Mouse (Mus musculus): ENCODE results near the gene Gas6. TPM values are rescaled to one million over a fixed set of nuclear protein-coding genes. Genes with fewer than 3 reads are reported as not detected.

The Gas6 gene
- total and polyA plus RNA-seq, 2 experiments from 2014 or later, result 63.0 to 91.0 TPM

DNA sequence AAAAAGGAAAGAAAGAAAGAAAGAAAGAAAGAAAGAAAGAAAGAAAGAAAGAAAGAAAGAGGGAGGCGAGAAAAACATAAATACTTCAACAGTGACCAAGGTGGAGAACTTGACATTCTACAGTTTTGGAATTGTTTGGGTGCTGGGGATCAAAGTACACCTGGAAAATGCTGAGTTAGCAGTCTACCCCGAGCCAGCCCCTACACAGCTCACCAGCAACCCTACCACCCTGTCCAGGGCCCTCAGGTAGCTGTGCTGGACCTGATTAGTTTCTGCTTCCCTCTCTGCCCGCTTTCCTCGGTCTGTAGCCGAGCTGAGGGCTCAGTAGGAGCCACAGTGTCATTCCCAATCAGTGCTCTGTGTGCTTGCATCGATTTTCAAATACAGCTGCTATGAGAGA, 26.1 kb upstream of the Gas6 start:
- TF ChIP-seq CTCF (IDR thresholded peaks at IDR 0.05), result no peak
- 72% methylated on average over 6 of the region's 6 CpGs for WGBS

DNA sequence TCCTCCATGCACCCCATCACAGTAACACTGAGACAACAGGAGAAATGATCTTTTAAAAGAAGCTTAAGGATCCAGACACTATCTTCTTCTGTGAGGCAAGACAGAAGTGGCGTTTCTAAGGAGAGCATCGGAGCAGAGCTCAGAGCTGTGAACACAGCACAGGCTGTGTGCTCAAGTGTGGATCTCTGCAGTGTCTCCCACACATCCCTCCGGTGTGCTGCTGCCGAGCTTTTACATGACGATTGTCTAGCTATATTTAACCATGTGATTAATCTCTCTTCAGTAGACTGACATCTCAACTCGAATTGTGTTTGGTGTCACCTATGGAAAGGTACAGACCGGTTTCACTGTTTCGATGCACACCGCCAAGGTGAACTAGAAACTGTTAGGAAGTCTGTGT, 25.2 kb upstream of the Gas6 start:
- no peak overlapping the region for H3K9ac ChIP-seq (replicated peaks; ENCODE audit: low read length, poor library complexity, severe bottlenecking)
- H3K27me3 ChIP-seq (ENCODE audit: insufficient read depth, low read length), result no peaks in the 10 kb centered on the region
- H3K4me3 ChIP-seq (ENCODE audit: low read depth, low read length), result no peak overlapping the region
- no peaks in the 10 kb centered on the region for H3K36me3 ChIP-seq (ENCODE audit: insufficient read depth, low read length)
- H3K4me1 ChIP-seq (ENCODE audit: insufficient read depth, low read length), result no peaks in the 10 kb centered on the region
- no peak overlapping the region for H3K4me2 ChIP-seq (ENCODE audit: low read depth, low read length, poor library complexity, severe bottlenecking)
- WGBS, result 87% methylated on average over 9 of the region's 9 CpGs
- no peak for TF ChIP-seq CTCF (IDR thresholded peaks at IDR 0.05)
- no peak for DNase-seq (ENCODE audit: low spot score)
- no peak overlapping the region for H3K27ac ChIP-seq (ENCODE audit: low read depth, low read length)
- ATAC-seq (ENCODE audit: low FRiP score), result no peak
- no peaks in the 10 kb centered on the region for H3K9me3 ChIP-seq (ENCODE audit: low read length)

More for the DNA sequence above, 26.1 kb upstream of the Gas6 start:
- Histone ChIP-seq H3K36me3 (ENCODE audit: insufficient read depth, low read length) (no peaks in the 10 kb centered on the region), H3K4me1 (ENCODE audit: insufficient read depth, low read length) (no peaks in the 10 kb centered on the region), H3K4me2 (ENCODE audit: low read depth, low read length, poor library complexity, severe bottlenecking) (no peak overlapping the region), H3K9me3 (ENCODE audit: low read length) (no peaks in the 10 kb centered on the region), H3K9ac (replicated peaks; ENCODE audit: low read length, poor library complexity, severe bottlenecking) (no peak overlapping the region), H3K27me3 (ENCODE audit: insufficient read depth, low read length) (no peaks in the 10 kb centered on the region), H3K27ac (ENCODE audit: low read depth, low read length) (no peak overlapping the region), H3K4me3 (ENCODE audit: low read depth, low read length) (no peak overlapping the region)
- DNase-seq (ENCODE audit: low spot score) (no peak), ATAC-seq (ENCODE audit: low FRiP score) (no peak)

DNA sequence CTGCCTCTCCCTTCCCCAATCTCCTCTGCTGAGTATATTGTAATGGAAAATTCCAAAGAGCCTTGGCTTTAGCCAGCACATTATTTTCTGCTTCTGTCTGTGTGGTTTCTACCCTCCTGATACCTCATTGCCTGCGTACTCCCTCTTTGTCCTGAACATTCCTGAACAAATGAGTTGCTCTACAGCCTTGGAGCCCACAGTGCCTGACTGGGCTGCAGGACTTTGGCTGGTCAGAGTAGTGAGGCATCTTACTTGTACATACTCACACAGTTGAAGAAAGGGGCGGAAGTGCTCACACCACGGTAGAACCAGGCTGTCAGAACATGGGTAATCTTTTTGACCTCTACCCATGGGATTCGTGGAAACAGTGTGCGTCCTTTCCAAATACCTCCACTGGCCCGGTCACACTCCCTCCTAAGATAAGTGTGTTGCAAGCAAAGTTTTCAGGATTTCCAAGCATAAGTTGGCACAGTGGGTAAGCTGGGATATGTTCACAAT, 23.0 kb upstream of the Gas6 start:
- H3K9me3 ChIP-seq (ENCODE audit: low read length), result no peaks in the 10 kb centered on the region
- H3K9ac ChIP-seq (replicated peaks; ENCODE audit: low read length, poor library complexity, severe bottlenecking), result no peak overlapping the region
- H3K27me3 ChIP-seq (ENCODE audit: insufficient read depth, low read length), result no peaks in the 10 kb centered on the region
- no peak overlapping the region for H3K27ac ChIP-seq (ENCODE audit: low read depth, low read length)
- ATAC-seq (ENCODE audit: low FRiP score) (no peak), DNase-seq (ENCODE audit: low spot score) (no peak)
- no peaks in the 10 kb centered on the region for H3K36me3 ChIP-seq (ENCODE audit: insufficient read depth, low read length)
- H3K4me3 ChIP-seq (ENCODE audit: low read depth, low read length), result no peak overlapping the region
- no peaks in the 10 kb centered on the region for H3K4me1 ChIP-seq (ENCODE audit: insufficient read depth, low read length)
- no peak for TF ChIP-seq CTCF (IDR thresholded peaks at IDR 0.05)
- H3K4me2 ChIP-seq (ENCODE audit: low read depth, low read length, poor library complexity, severe bottlenecking), result no peak overlapping the region
- WGBS, result 91% methylated on average over 6 of the region's 6 CpGs

DNA sequence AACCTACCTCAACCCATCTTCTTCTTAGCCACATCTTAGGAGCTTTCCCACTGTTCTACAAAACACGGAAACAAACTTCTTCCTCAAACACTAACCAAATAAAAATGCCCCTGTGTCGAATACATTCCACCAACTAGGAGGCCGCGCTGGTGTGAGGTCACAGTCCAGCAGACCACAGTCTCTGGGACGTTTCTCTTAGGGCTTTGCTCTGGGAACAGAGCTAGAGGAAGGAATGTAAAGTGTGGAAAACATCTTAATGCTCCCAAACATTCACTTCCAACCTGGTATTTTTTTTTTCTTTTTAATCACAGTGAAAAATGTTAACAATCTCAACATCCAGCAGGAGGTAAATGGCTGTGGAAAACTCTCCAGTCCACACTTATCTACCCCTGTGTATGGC, 22.4 kb upstream of the Gas6 start:
- DNase-seq (ENCODE audit: low spot score), result no peak
- H3K27me3 ChIP-seq (ENCODE audit: insufficient read depth, low read length), result no peaks in the 10 kb centered on the region
- no peaks in the 10 kb centered on the region for H3K36me3 ChIP-seq (ENCODE audit: insufficient read depth, low read length)
- H3K4me2 ChIP-seq (ENCODE audit: low read depth, low read length, poor library complexity, severe bottlenecking), result no peak overlapping the region
- WGBS, result 83% methylated on average over 5 of the region's 5 CpGs
- H3K4me3 ChIP-seq (ENCODE audit: low read depth, low read length), result no peak overlapping the region
- no peaks in the 10 kb centered on the region for H3K9me3 ChIP-seq (ENCODE audit: low read length)
- no peaks in the 10 kb centered on the region for H3K4me1 ChIP-seq (ENCODE audit: insufficient read depth, low read length)
- no peak overlapping the region for H3K27ac ChIP-seq (ENCODE audit: low read depth, low read length)
- no peak for TF ChIP-seq CTCF (IDR thresholded peaks at IDR 0.05)
- ATAC-seq (ENCODE audit: low FRiP score), result no peak
- H3K9ac ChIP-seq (replicated peaks; ENCODE audit: low read length, poor library complexity, severe bottlenecking), result no peak overlapping the region

DNA sequence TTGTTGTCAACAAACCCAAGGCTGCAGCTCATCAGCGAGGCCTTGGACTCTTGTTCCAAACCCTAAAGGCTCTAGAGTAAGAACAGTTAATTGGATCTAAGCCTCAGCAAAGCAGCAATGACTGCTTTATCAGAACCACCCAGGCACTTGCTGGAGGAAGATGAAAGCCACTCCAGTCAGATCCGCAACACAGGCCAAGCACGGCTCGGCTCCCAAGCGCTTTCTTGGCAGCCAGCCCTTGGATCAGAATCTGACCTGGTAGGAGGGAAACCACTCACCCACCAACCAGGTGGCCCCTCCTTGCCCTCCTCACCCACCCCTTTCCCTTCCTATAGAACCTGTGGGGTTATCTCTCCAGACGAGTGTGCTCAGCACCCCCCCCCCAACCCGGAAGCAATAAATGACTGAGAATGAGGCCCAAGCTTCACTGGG, 21.7 kb upstream of the Gas6 start:
- no peak overlapping the region for H3K27ac ChIP-seq (ENCODE audit: low read depth, low read length)
- DNase-seq (ENCODE audit: low spot score) (no peak), ATAC-seq (ENCODE audit: low FRiP score) (no peak)
- H3K27me3 ChIP-seq (ENCODE audit: insufficient read depth, low read length), result no peaks in the 10 kb centered on the region
- no peak for TF ChIP-seq CTCF (IDR thresholded peaks at IDR 0.05)
- no peak overlapping the region for H3K9ac ChIP-seq (replicated peaks; ENCODE audit: low read length, poor library complexity, severe bottlenecking)
- WGBS, result 58% methylated on average over 7 of the region's 7 CpGs
- no peak overlapping the region for H3K4me3 ChIP-seq (ENCODE audit: low read depth, low read length)
- H3K9me3 ChIP-seq (ENCODE audit: low read length), result no peaks in the 10 kb centered on the region
- no peak overlapping the region for H3K4me2 ChIP-seq (ENCODE audit: low read depth, low read length, poor library complexity, severe bottlenecking)
- no peaks in the 10 kb centered on the region for H3K4me1 ChIP-seq (ENCODE audit: insufficient read depth, low read length)
- H3K36me3 ChIP-seq (ENCODE audit: insufficient read depth, low read length), result no peaks in the 10 kb centered on the region

DNA sequence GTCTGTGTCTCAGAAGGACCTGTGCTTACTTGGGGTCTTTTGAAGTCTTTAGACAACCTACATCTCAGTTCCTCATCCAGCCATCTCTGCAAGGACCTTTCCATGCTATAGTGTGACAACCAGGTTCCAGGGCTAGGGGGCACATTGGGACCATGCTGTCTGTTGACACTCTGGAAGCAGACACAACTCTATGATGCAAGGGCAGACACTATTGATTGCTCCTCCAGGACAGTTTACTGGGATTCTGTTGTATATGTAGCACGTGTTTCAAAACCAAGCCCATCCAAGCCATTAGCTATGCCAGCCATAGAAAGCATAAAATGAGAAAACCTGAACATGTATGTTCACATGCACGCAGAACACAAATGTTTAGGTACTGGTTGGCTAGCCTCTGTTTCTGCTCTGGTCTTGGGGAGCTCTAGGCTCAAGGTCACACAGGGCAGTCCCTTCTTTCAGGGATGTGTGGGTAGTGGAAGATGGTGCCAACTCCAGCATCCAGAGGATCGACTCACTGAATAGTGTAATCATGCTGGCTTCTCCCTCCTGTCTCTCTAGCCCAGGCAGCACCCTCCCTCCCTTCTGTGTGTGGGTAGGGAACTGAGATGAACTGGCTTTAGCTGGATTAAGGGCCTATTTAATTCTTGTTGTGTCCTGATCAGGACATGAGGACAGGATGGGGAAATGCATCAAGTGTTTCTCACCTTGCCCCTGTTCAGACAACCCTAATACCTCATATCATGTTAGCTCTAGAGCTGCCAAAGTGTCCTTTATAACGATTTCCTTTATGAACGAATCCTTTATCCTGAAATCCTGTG, 19.5 kb upstream of the Gas6 start:
- no peak for TF ChIP-seq CTCF (IDR thresholded peaks at IDR 0.05)

More for the DNA sequence above, 19.5 kb upstream of the Gas6 start:
- no peak overlapping the region for H3K9ac ChIP-seq (replicated peaks; ENCODE audit: low read length, poor library complexity, severe bottlenecking)
- H3K4me2 ChIP-seq (ENCODE audit: low read depth, low read length, poor library complexity, severe bottlenecking), result no peak overlapping the region
- no peaks in the 10 kb centered on the region for H3K9me3 ChIP-seq (ENCODE audit: low read length)
- no peaks in the 10 kb centered on the region for H3K4me1 ChIP-seq (ENCODE audit: insufficient read depth, low read length)
- no peak for ATAC-seq (ENCODE audit: low FRiP score)
- no peaks in the 10 kb centered on the region for H3K36me3 ChIP-seq (ENCODE audit: insufficient read depth, low read length)
- no peak overlapping the region for H3K4me3 ChIP-seq (ENCODE audit: low read depth, low read length)
- no peak overlapping the region for H3K27ac ChIP-seq (ENCODE audit: low read depth, low read length)
- H3K27me3 ChIP-seq (ENCODE audit: insufficient read depth, low read length), result no peaks in the 10 kb centered on the region
- DNase-seq (ENCODE audit: low spot score), result no peak
- WGBS, result 80% methylated on average over 5 of the region's 5 CpGs
